14 mouse cellular contexts compared by ENCODE assay signal in genomic region chr4:82604501-82604900, GRCm38 (mm10).
A peak's percentile ranks its signal among the peaks of the same experiment; 100 is the strongest.
DNase-seq lines count a peak whose midpoint lies in the region; ATAC-seq and TF ChIP-seq lines count a peak whose summit lies in the region.
"Had no signal": no experiment of that assay in that cellular context is flagged by ENCODE, and none has a peak within 500 bp of the region (broad histone marks: within the 10 kb centered on the region; RNA-seq: fewer than 3 reads in every experiment).

No protein-coding gene starts in this region.

- H3K4me1 ChIP-seq in forebrain, embryonic 12.5 days: peaks cover 23% of the 10 kb centered on the region
- peaks cover 5% of the 10 kb centered on the region for H3K4me1 ChIP-seq in forebrain, embryonic 11.5 days (replicated peaks; ENCODE audit: control insufficient read depth, insufficient read depth, low read length)
- peaks cover 14% of the 10 kb centered on the region for H3K4me1 ChIP-seq in forebrain, embryonic 16.5 days (replicated peaks; ENCODE audit: control insufficient read depth, insufficient read depth, low read length)

- no peak overlapping the region for H3K4me2 ChIP-seq in forebrain, embryonic 12.5 days
- no peak overlapping the region for H3K4me2 ChIP-seq in forebrain, embryonic 11.5 days (ENCODE audit: low read depth, low read length, severe bottlenecking)
- H3K4me2 ChIP-seq in forebrain, embryonic 16.5 days (ENCODE audit: low read length): peak overlapping the region; percentile 25
- peak overlapping the region; percentile 31 for H3K4me2 ChIP-seq in myocyte (ENCODE audit: low read depth)

- TF ChIP-seq POLR2A in myocyte (IDR thresholded peaks at IDR 0.05; ENCODE audit: insufficient read length, low read depth): no peak

- no peak for ATAC-seq in forebrain, embryonic 12.5 days (ENCODE audit: low FRiP score)
- no peak for ATAC-seq in forebrain, embryonic 11.5 days (replicated peaks; ENCODE audit: low FRiP score)
- ATAC-seq in forebrain, embryonic 16.5 days: no peak

- no peaks in the 10 kb centered on the region for H3K79me2 ChIP-seq in myocyte (ENCODE audit: control insufficient read depth, insufficient read depth)

- H3K4me3 ChIP-seq in forebrain, embryonic 12.5 days (replicated peaks): no peak overlapping the region
- H3K4me3 ChIP-seq in forebrain, embryonic 11.5 days (ENCODE audit: low read depth, low read length): no peak overlapping the region
- H3K4me3 ChIP-seq in layer of hippocampus, adult 2 months: peak overlapping the region; percentile 28; the same call in 1 of the 2 replicates
- no peak overlapping the region for H3K4me3 ChIP-seq in forebrain, embryonic 16.5 days (replicated peaks; ENCODE audit: low read length)
- no peak overlapping the region for H3K4me3 ChIP-seq in myocyte
- H3K4me3 ChIP-seq: gastrocnemius, adult 2 months had no signal

- H3K27me3 ChIP-seq in forebrain, embryonic 12.5 days: 0 out of 2 replicates have a peak, but pooled peaks cover 3% of the 10 kb centered on the region
- no peaks in the 10 kb centered on the region for H3K27me3 ChIP-seq in forebrain, embryonic 11.5 days (ENCODE audit: control insufficient read depth, insufficient read depth, low read length)
- H3K27me3 ChIP-seq in forebrain, embryonic 16.5 days (replicated peaks; ENCODE audit: control insufficient read depth, insufficient read depth, low read length): no peaks in the 10 kb centered on the region
- H3K27me3 ChIP-seq in myocyte (ENCODE audit: control insufficient read depth, insufficient read depth, insufficient read length): no peaks in the 10 kb centered on the region

- DNase-seq in forebrain, embryonic 11.5 days (ENCODE audit: low spot score): no peak
- no peak for DNase-seq in layer of hippocampus, adult 2 months (ENCODE audit: low spot score in 2 of 2)
- DNase-seq in layer of hippocampus, adult 18-20 months (ENCODE audit: low spot score in 2 of 2): no peak
- DNase-seq in retina, postnatal 1 day: no peak
- no peak for DNase-seq in kidney, adult 8-10 months
- DNase-seq: gastrocnemius, adult 2 months; heart, postnatal 14 days; kidney, postnatal 10 days; spleen, adult 18-20 months; thymus, adult 2 months had no signal

- WGBS in forebrain, embryonic 12.5 days: 79% methylated on average over 4 of the region's 4 CpGs
- WGBS in forebrain, embryonic 11.5 days: 78% methylated on average over 4 of the region's 4 CpGs
- WGBS in forebrain, embryonic 16.5 days: 56% methylated on average over 4 of the region's 4 CpGs

- H3K9ac ChIP-seq in forebrain, embryonic 12.5 days: no peak overlapping the region
- no peak overlapping the region for H3K9ac ChIP-seq in forebrain, embryonic 11.5 days (ENCODE audit: low read length)
- peak overlapping the region; percentile 11; the same call in 1 of the 2 replicates for H3K9ac ChIP-seq in forebrain, embryonic 16.5 days (replicated peaks; ENCODE audit: low read depth, low read length)
- H3K9ac ChIP-seq: liver, embryonic 14.5 days had no signal

- H3K9me3 ChIP-seq in forebrain, embryonic 12.5 days: peaks cover 3% of the 10 kb centered on the region; the same call in 1 of the 2 replicates
- H3K9me3 ChIP-seq in forebrain, embryonic 11.5 days (ENCODE audit: control insufficient read depth, low read length): no peaks in the 10 kb centered on the region
- H3K9me3 ChIP-seq in forebrain, embryonic 16.5 days (ENCODE audit: control insufficient read depth, low read length): no peaks in the 10 kb centered on the region; the same call in 1 of the 2 replicates

- no peak overlapping the region for H3ac ChIP-seq in myocyte (ENCODE audit: control insufficient read depth, insufficient read length)

- no peak for TF ChIP-seq CTCF in layer of hippocampus, adult 2 months (conservative IDR thresholded peaks at IDR 0.05)

- 0 out of 2 replicates have a peak overlapping the region, but pooled peaks have one; percentile 46 for H3K27ac ChIP-seq in forebrain, embryonic 12.5 days
- H3K27ac ChIP-seq in forebrain, embryonic 11.5 days (ENCODE audit: low read depth, low read length): no peak overlapping the region
- H3K27ac ChIP-seq in layer of hippocampus, adult 2 months: peak overlapping the region; percentile 75
- peak overlapping the region; percentile 58 for H3K27ac ChIP-seq in forebrain, embryonic 16.5 days (ENCODE audit: low read length)
- H3K27ac ChIP-seq: liver, embryonic 14.5 days had no signal

- H3K36me3 ChIP-seq in forebrain, embryonic 12.5 days (replicated peaks): no peaks in the 10 kb centered on the region
- no peaks in the 10 kb centered on the region for H3K36me3 ChIP-seq in forebrain, embryonic 11.5 days (ENCODE audit: control insufficient read depth, insufficient read depth, low read length)
- H3K36me3 ChIP-seq in forebrain, embryonic 16.5 days (ENCODE audit: control insufficient read depth, insufficient read depth): no peaks in the 10 kb centered on the region; the same call in 1 of the 2 replicates
- H3K36me3 ChIP-seq in myocyte (ENCODE audit: control insufficient read depth, insufficient read depth): no peaks in the 10 kb centered on the region

TF ChIP-seq in myocyte, 11 proteins besides CTCF, POLR2A, EP300 and RAD21:
- no peak for TF ChIP-seq SRF (IDR thresholded peaks at IDR 0.05; ENCODE audit: control insufficient read depth, insufficient read length, low read depth)
- no peak for TF ChIP-seq E2F4 (IDR thresholded peaks at IDR 0.05; ENCODE audit: insufficient read depth)
- TF ChIP-seq TCF3 (IDR thresholded peaks at IDR 0.05; ENCODE audit: insufficient read length, low read depth): no peak
- TF ChIP-seq POLR2AphosphoS2 (IDR thresholded peaks at IDR 0.05; ENCODE audit: insufficient read length, low read depth): no peak
- TF ChIP-seq MYOG (IDR thresholded peaks at IDR 0.05; ENCODE audit: control insufficient read depth in 1 of 3, insufficient read depth in 1 of 3, insufficient read length in 2 of 3, low read depth in 2 of 3): peak in 1 of 3 experiments; percentile 30
- no peak for TF ChIP-seq CEBPB (IDR thresholded peaks at IDR 0.05; ENCODE audit: insufficient read depth, poor library complexity, severe bottlenecking)
- no peak for TF ChIP-seq MAX (IDR thresholded peaks at IDR 0.05; ENCODE audit: low read depth)
- TF ChIP-seq MYOD1 (IDR thresholded peaks at IDR 0.05; ENCODE audit: control insufficient read depth in 1 of 3, insufficient read length in 2 of 3, low read depth in 2 of 3): peak in 2 of 3 experiments; percentile 18 to 44

Comparison
In these comparisons a context has a peak if more than half of its experiments do, and no peak if none do; other contexts are left out.
1. H3K4me2 ChIP-seq: peak in forebrain, embryonic 16.5 days (single experiment) and myocyte (single experiment); none in forebrain, embryonic 12.5 days (single experiment) and forebrain, embryonic 11.5 days (single experiment).